Mouse (Mus musculus): ENCODE measurements around the gene Dock11. TPM values are rescaled to one million over a fixed set of nuclear protein-coding genes. Genes with fewer than 3 reads are reported as not detected.

The Dock11 gene
- polyA plus RNA-seq (2014; fragmentation: Illumina TruSeq; extraction: RNeasy Lipid Tissue Mini Kit (QIAGEN cat#74804); ENCODE audit: low read depth, low replicate concordance): 6.0 TPM

GRCm38 (mm10) chrX:35888087-35888895, at the start of gene Dock11:
Dock11 (plus strand) TSS chrX:35888832.

GRCm38 (mm10) chrX:36111622-36112421, 223.2 kb downstream of the Dock11 start, which contains the start of gene Il13ra1:
Il13ra1 (plus strand) TSS chrX:36112110.

Other genes starting within 250 kb of the Dock11 start
- gene Il13ra1, start 223.3 kb downstream of the Dock11 start, polyA plus RNA-seq (2014; fragmentation: Illumina TruSeq; extraction: RNeasy Lipid Tissue Mini Kit (QIAGEN cat#74804); ENCODE audit: low read depth, low replicate concordance): 5.8 TPM